Mouse (Mus musculus) left cerebral cortex, postnatal 10 days (tissue): ENCODE measurements around the gene Ogdh. TPM values are rescaled to one million over a fixed set of nuclear protein-coding genes. Genes with fewer than 3 reads are reported as not detected.
A peak's percentile ranks its signal among the peaks of the same experiment; 100 is the strongest.

Experiments used
- DNase-seq, 2 experiments: peaks; one replicate each; pipeline ENCODE4 v3.0.0; 2021 to 2022; ENCODE audit warnings: low spot score in 2 of 2, mixed read lengths in 1 of 2; ENCODE audit errors: extremely low spot score in 1 of 2
- intact Hi-C: fragments of 180-260 bp; cut with DNase I; formaldehyde crosslinking; loops from one replicate; pipeline ENCODE4 v1.15.1; 2025
- total RNA-seq, 2 experiments: library from RNA; stranded (reverse); gene quantifications; 2 replicates each; pipeline ENCODE4 v1.2.3; 2021

Ogdh gene
- total RNA-seq, 2 experiments from 2014 or later = 230 to 235 TPM

GRCm38 (mm10) chr11:6292116-6292987 lies 919 bp downstream of the Ogdh start:
- peak; percentile 64 to 73 for DNase-seq
- intact Hi-C loops = no loop called here

DNA sequence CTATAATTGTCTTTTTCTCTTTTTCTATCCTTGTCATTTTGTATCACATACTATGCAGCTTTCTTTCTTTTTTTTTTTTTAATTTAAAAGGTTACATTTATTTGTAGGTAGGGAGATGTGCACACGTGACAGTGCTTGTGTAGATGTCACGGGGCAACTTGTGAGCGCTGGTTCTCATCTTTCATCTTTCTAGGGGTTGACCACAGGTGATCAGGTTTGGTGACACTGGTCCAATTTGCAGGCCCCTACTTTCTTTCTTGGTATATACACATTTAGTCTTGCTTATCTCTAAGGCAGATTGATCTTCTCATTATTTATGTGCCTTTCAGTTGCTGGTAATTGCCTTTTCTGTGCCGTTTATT lies 1.5 kb downstream of the Ogdh start:
- DNase-seq = no peak
- intact Hi-C loops = no loop called here

DNA sequence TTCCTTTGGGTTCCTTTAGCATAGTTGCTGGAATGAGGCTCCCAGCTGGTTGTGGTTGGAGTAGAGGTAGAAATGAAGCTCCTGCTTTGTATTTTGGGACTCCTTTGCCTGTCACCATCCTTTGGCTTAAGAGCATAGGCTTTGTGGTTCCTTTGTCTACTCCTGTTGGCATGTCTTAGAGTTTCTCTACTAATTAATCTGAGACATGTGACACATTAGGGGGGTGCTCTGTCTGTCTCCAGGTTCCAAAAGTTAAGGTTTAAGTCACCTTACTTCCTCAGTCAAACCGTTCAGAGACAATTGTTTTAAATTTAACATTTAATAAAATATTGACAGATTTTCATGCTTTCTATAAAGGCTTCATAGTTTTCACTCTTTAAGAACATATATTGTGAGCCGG lies 2.2 kb downstream of the Ogdh start:
- intact Hi-C loops = no loop called here
- no peak for DNase-seq

DNA sequence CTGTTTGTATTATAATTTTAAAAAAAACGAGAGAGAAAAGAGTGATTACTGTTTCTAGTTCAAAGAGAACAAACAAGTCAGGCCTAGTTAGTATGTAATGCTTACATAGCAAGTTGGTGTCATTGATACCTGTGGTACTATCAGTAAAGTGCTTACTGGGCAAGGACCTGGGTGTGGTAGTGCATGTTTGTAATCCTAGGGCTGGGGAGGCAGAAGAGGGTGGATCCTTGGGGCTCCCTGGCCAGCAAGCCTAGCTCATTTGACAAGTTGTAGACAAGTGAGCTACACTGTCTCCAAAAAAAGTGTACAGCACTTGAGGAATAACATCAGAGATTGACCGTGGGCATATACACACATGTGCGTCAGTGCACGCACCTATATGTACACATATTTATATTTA lies 3.2 kb downstream of the Ogdh start:
- intact Hi-C loops = no loop called here
- no peak for DNase-seq

DNA sequence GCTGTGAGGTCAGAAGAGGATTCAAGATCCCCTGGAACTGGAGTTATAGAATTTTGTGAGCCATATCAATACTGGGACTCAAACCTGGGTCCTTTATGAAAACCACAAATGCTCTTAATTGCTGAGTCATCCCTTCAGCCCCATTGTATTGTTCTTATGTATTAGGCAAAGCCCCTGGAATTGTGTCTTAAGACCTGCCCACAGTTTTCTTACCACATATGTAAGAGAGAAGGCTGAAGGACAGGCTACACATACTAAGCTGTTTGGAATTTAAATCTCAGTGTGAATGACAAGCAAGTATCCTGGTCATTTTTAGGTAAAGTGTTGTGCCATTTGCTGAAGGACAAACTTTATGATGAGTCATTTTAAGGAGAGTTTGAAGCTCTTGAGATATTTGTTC lies 4.6 kb downstream of the Ogdh start:
- DNase-seq = no peak
- intact Hi-C loops = no loop called here

DNA sequence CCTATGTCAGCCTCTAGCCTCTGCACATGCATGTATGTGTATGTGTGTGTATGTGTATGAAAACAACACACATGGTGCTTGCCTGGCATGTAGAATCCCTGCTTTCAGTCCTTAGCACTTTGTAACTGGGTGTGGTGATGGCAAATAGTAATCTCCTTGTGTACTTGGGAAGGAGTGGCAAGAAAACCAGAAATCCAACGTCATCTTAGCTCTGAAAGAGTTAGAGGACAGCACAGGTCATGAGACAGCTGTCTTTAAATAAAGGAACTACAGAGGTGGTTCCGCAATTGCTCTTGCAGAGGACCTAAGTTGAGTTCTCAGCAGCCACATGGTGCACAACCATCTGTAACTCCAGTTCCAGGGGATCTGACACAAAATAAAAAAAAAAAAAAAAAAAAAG lies 8.0 kb downstream of the Ogdh start:
- intact Hi-C loops = no loop called here
- DNase-seq = no peak

- DNase-seq = no peak
- intact Hi-C loops = no loop called here
Measured at GRCm38 (mm10) chr11:6302793-6303192, 11.4 kb downstream of the Ogdh start.

DNA sequence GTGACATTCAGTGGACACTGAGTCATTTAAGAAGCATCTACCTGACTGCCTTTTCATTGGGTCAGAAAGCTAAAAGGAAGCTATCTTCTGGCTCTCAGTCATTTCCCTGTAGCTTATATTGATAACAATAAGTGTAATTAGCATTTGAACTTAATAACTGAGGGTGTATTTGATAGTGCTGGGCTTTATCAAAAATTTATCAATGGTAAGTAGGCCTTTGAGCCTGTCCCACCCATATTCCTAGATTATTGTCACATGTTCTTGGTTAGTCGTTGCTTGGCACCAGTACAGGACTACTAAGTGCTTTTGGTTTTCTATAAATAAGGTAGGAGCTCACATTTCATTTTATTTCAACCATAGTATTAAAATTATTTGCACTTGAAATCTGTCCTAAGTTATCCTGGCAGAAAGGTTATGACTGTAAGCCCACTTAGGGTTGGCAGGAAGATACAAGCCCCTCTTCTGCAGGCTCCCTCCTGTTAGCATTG lies 14.6 kb downstream of the Ogdh start:
- no peak for DNase-seq
- intact Hi-C loops = no loop called here

GRCm38 (mm10) chr11:6308181-6308580 lies 16.7 kb downstream of the Ogdh start:
- no peak for DNase-seq
- intact Hi-C loops = no loop called here

DNA sequence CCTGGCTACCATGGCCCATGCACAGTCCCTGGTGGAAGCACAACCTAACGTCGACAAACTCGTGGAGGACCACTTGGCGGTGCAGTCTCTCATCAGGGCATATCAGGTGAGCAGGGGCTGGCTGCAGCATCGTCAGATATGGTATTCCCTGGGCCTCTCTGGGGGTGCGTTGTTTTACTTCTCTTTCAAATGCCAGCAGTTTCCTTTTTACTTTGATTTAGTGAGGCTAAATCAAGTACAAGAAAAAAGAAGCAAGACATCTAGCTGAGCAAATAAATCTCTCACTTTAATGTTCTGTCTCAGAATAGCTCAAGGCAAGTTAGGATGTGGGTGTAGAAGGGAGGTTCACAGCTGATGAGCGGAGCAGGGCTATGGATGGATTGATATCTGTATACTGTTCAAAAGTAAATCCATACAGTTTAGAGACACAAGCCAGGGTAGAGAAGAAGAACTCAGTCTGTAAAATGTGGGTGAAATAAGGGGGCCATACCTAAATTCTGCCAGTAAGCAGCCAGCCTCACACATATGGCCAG lies 22.5 kb downstream of the Ogdh start:
- intact Hi-C loops = no loop called here

GRCm38 (mm10) chr11:6316821-6317220 lies 25.4 kb downstream of the Ogdh start:
- DNase-seq = no peak
- intact Hi-C loops = no loop called here

More for the DNA sequence above, 22.5 kb downstream of the Ogdh start:
- no peak for DNase-seq

DNA sequence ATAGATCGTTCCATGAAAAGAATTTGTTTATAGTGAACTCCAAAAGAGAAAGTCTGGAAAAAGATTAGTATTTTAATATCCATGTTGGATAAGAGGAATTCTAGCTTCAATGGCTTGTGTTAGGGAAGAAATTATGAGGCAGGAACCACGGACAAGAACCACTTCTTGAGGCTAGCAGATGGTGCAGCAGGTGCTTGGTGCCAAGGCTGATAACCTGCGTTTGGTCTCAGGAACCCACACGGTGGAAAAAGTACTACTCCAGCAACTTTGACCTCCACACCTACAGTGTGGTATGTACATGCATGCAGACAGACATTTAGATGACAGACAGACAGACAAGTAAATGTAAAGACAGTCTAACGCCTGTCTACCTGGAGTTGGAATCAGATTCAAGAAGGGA lies 27.1 kb downstream of the Ogdh start:
- DNase-seq = no peak
- intact Hi-C loops = no loop called here

DNA sequence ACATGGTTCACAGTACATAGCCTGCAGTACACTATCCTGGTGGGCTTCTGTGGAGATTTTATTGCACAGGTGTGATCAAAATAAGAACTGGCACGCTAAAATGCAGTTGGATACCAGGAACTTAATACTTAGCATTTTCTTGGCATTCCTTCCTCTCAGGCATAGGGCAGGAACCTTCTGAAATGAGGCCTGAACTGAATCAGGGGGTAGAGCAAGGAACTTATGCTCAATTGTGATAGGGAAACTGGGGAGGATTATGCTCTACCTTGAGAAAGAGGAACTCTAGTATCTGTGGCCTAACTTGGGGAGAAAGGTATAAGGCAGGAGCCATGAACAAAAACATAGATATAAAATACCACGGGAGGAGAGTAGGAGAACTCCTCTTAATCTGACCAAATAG lies 27.9 kb downstream of the Ogdh start:
- intact Hi-C loops = no loop called here
- DNase-seq = no peak

GRCm38 (mm10) chr11:6322086-6322485 lies 30.7 kb downstream of the Ogdh start:
- DNase-seq = no peak
- intact Hi-C loops = no loop called here

GRCm38 (mm10) chr11:6323348-6323747 lies 31.9 kb downstream of the Ogdh start:
- DNase-seq = no peak
- intact Hi-C loops = no loop called here

GRCm38 (mm10) chr11:6331256-6331655 lies 39.8 kb downstream of the Ogdh start:
- intact Hi-C loops = no loop called here
- no peak for DNase-seq

- intact Hi-C loops = no loop called here
Measured at GRCm38 (mm10) chr11:6332606-6333005, 41.2 kb downstream of the Ogdh start.

DNA sequence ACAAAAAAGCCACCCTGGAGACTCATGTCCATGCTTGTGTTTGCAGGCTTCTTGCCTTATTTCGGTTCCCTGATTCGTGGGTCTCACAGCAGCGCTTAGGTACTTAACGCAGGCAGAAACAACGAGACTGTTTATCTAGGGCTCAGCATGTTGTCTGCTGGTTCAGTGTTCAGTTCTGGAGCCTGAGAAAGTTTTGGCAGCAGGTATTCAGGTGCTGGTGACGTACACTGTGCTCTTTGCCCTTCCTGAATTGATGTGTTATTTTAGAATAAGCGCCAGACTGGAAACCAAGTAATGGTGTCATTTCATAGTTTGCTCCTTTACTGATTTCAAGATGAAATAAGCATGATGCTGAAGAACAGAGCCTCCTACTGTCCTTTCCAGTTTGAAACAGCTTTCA lies 42.0 kb downstream of the Ogdh start:
- DNase-seq = no peak
- intact Hi-C loops = no loop called here

More at GRCm38 (mm10) chr11:6332606-6333005, 41.2 kb downstream of the Ogdh start:
- DNase-seq = no peak

- DNase-seq = no peak
- intact Hi-C loops = no loop called here
Measured at GRCm38 (mm10) chr11:6335321-6335720, 43.9 kb downstream of the Ogdh start.

GRCm38 (mm10) chr11:6336689-6337088 lies 45.3 kb downstream of the Ogdh start:
- intact Hi-C loops = no loop called here
- DNase-seq = no peak

DNA sequence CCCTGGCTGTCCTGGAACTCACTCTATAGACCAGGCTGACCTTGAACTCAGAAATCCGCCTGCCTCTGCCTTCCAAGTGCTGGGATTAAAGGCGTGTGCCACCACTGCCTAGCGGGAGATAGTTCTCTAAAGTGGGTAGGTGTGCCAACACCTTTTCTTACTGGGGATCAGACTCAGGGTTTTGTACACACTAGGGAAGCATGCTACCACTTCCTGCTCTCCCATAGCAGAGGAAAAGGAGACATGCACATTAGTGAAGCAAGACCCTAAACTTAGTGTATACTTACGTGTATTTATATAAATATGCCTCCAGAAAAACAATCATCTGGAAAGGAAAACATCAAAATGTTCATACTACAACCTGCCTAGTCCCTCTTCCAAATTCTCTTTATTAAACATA lies 54.5 kb downstream of the Ogdh start:
- no peak for DNase-seq
- intact Hi-C loops = no loop called here
